Mouse (Mus musculus) heart, embryonic 10.5 days (tissue): ENCODE results near the gene Ubap1. TPM values are rescaled to one million over a fixed set of nuclear protein-coding genes. Genes with fewer than 3 reads are reported as not detected.

Source experiments
- DNase-seq: peaks from one replicate; pipeline ENCODE4 v3.0.0-alpha.2; 2017; ENCODE audit warnings: low spot score
- H3K27ac ChIP-seq: fragments of 300-500 bp; sonication (generic); 2 replicates; pipeline ENCODE4 v1.5.1; 2016; ENCODE audit warnings: mild to moderate bottlenecking
- H3K27me3 ChIP-seq: fragments of 300-500 bp; sonication (generic); 2 replicates; pipeline ENCODE4 v1.6.1; 2016; ENCODE audit warnings: mild to moderate bottlenecking; ENCODE audit not compliant: poor library complexity, insufficient read depth, severe bottlenecking
- H3K36me3 ChIP-seq: fragments of 300-500 bp; sonication (generic); 2 replicates; pipeline ENCODE4 v1.6.1; 2016; ENCODE audit warnings: mild to moderate bottlenecking, moderate library complexity
- H3K4me1 ChIP-seq: fragments of 300-500 bp; sonication (generic); 2 replicates; pipeline ENCODE4 v1.6.1; 2016; ENCODE audit warnings: mild to moderate bottlenecking
- H3K4me3 ChIP-seq: fragments of 300-500 bp; sonication (generic); 2 replicates; pipeline ENCODE4 v1.5.1; 2016; ENCODE audit warnings: mild to moderate bottlenecking, moderate library complexity
- H3K9me3 ChIP-seq: fragments of 300-500 bp; sonication (generic); 2 replicates; pipeline ENCODE4 v1.6.1; 2016; ENCODE audit warnings: mild to moderate bottlenecking, moderate library complexity
- WGBS: fragments of 180-500 bp; shearing (Covaris S2); methylation state at CpG from one replicate; pipeline ENCODE4 v1.1.7; 2016; 5-methylcytosine and 5-hydroxymethylcytosine counted together
- polyA plus RNA-seq: library from polyadenylated mRNA; unstranded; fragments of >200 nt; fragmentation: Nextera tagmentation; extraction: Ambion mirVana; gene quantifications from 2 replicates; pipeline ENCODE4 v1.2.1, GENCODE M21; 2016

The Ubap1 gene
- polyA plus RNA-seq, 1 experiment from 2014 or later = 56.6 TPM

DNA sequence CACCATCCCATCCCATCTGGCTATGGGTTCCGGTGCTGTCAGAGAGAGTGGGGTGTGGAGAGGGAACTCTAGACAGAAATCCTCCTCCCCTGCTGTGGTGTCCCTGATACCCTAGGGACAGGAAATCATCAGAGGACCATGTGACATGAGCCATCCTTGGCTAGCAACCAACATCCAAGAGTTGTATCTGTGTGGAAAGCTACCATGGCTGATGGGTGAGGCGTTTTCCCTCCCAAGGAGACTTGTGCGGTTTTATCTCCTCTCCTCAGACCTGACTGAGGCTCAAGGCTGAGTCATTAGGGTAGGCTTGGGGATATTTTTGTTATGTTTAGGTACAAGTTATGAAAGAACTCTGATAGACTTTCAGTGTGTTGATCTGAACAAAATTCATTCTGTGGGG lies 17.7 kb upstream of the Ubap1 start:
- no peak overlapping the region for H3K4me3 ChIP-seq
- no peak for DNase-seq
- no peaks in the 10 kb centered on the region for H3K9me3 ChIP-seq
- 0 out of 2 replicates have a peak, but pooled peaks cover 3% of the 10 kb centered on the region for H3K4me1 ChIP-seq
- H3K36me3 ChIP-seq = no peaks in the 10 kb centered on the region
- WGBS = 63% methylated on average over 3 of the region's 3 CpGs
- H3K27me3 ChIP-seq = no peaks in the 10 kb centered on the region; the same call in 1 of the 2 replicates
- no peak overlapping the region for H3K27ac ChIP-seq

- H3K4me1 ChIP-seq = 0 out of 2 replicates have a peak, but pooled peaks cover 3% of the 10 kb centered on the region
- H3K9me3 ChIP-seq = no peaks in the 10 kb centered on the region
- no peaks in the 10 kb centered on the region; the same call in 1 of the 2 replicates for H3K27me3 ChIP-seq
- DNase-seq = no peak
- WGBS = 86% methylated on average over 9 of the region's 9 CpGs
- no peak overlapping the region for H3K27ac ChIP-seq
- no peak overlapping the region for H3K4me3 ChIP-seq
- H3K36me3 ChIP-seq = no peaks in the 10 kb centered on the region
Observed at GRCm38 (mm10) chr4:41331698-41332421, 16.9 kb upstream of the Ubap1 start.

GRCm38 (mm10) chr4:41336546-41336945 lies 12.2 kb upstream of the Ubap1 start:
- H3K27ac ChIP-seq = no peak overlapping the region
- no peak for DNase-seq

DNA sequence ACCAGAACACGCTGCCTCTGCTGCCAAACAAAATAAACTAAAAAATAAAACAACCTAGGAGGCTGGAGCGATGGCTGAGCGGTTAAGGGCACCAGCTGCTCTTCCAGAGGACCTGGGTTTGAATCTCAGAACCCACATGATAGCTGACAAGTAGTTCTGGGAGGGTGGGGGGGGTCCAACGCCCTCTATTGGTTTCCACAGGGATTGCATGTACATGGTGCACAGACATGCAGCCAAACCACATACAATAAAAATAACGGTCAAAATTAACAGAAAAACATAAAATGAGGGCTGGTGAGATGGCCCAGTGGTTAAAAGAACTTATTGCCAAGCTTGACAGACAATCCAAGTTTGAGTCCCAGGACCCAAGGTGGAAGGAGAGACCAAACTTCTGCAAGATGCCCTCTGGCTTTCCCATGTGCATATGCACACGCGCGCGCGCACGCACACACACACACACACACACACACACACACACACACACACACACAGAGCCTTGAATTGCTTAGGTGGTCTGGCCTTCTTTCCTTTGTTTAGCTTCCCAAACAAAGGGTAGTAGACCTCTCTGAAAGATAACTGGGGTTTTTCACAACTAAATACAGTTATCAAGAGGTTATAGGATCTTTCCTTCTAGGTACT lies 7.8 kb upstream of the Ubap1 start:
- no peak for DNase-seq
- H3K27me3 ChIP-seq = no peaks in the 10 kb centered on the region
- H3K27ac ChIP-seq = no peak overlapping the region
- no peaks in the 10 kb centered on the region for H3K9me3 ChIP-seq
- H3K36me3 ChIP-seq = no peaks in the 10 kb centered on the region
- H3K4me3 ChIP-seq = no peak overlapping the region
- 77% methylated on average over 11 of the region's 11 CpGs for WGBS
- H3K4me1 ChIP-seq = no peaks in the 10 kb centered on the region

More at GRCm38 (mm10) chr4:41336546-41336945, 12.2 kb upstream of the Ubap1 start:
- Histone ChIP-seq H3K4me3 (no peak overlapping the region), H3K36me3 (no peaks in the 10 kb centered on the region), H3K4me1 (no peaks in the 10 kb centered on the region), H3K27me3 (no peaks in the 10 kb centered on the region; the same call in 1 of the 2 replicates), H3K9me3 (no peaks in the 10 kb centered on the region)

DNA sequence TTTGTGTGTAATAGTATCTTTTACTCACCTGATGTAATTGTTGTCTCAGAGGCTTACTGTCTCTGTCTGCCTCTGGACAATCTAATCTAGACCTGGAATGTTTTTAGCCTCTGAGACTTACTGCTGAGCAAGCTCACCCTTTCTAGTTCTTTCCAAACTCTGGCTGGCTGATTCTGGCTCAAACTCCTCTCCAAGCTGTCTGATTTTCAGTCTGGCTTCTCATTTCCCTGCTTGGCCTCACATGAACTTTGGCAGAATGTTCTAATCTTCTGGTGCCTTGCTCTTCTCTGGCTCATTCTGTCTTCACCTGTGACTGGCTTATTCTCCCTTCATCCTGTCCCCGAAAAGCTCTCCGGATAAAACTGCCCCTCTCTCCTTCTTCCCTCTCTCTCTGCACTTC lies 2.8 kb upstream of the Ubap1 start:
- no peak for DNase-seq
- no peak overlapping the region for H3K27ac ChIP-seq
- no peaks in the 10 kb centered on the region for H3K27me3 ChIP-seq
- 0 out of 2 replicates have a peak, but pooled peaks cover under 1% of the 10 kb centered on the region for H3K36me3 ChIP-seq
- no peak overlapping the region for H3K4me3 ChIP-seq
- no peaks in the 10 kb centered on the region for H3K9me3 ChIP-seq
- peaks cover 9% of the 10 kb centered on the region for H3K4me1 ChIP-seq
- WGBS = 69% methylated on average over 2 of the region's 2 CpGs

DNA sequence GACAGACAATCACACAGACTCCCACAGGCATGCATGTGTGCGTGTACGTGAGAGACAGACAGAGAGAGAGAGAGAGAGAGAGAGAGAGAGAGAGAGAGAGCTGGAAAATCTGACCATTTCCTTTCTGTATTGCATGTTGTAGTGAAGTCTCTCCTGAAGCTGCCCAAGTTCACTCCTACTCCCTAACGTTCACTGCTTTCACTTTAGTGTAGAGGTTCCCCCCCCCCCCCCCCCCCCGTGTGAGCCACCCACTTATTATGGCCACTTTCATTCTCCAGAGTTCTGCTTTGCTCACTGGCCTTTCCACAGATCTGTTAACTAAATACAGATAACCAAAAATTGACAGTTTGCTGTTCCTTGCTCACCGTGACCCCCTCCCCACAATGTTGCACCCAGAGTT lies 957 bp upstream of the Ubap1 start:
- DNase-seq = no peak
- Histone ChIP-seq H3K27ac (peak overlapping the region; percentile 97; the same call in 1 of the 2 replicates), H3K36me3 (peaks cover 13% of the 10 kb centered on the region), H3K4me1 (peaks cover 9% of the 10 kb centered on the region), H3K4me3 (peak overlapping the region; percentile 92), H3K9me3 (no peaks in the 10 kb centered on the region), H3K27me3 (no peaks in the 10 kb centered on the region)
- WGBS = 28% methylated on average over 5 of the region's 5 CpGs

DNA sequence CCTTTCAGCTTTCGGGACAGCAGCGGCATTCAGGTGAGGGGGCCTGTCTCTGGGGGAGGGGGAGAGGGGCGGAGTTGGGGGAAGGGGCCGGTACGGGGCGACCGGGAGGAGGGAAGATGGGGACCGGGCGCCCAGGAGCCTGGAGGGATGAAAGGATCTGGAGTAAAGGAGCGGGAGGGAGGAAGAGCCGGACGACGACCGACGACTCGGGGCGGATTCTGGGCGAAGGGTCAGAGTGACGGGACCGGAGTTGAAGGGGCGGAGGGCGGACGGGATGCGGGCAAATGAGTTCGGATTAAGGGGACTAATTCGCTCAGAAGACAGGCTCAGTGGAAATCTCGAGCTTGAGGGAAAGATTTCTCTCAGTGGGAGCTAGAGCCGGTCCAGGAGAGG lies 399 bp downstream of the Ubap1 start:
- under 1% methylated on average over 28 of the region's 28 CpGs for WGBS
- Histone ChIP-seq H3K4me1 (peaks cover 9% of the 10 kb centered on the region), H3K9me3 (no peaks in the 10 kb centered on the region), H3K36me3 (peaks cover 20% of the 10 kb centered on the region), H3K4me3 (peak overlapping the region; percentile 92), H3K27ac (peak overlapping the region; percentile 97), H3K27me3 (no peaks in the 10 kb centered on the region)
- DNase-seq = no peak

GRCm38 (mm10) chr4:41352758-41353157 lies 4.0 kb downstream of the Ubap1 start:
- no peak for DNase-seq
- H3K27ac ChIP-seq = no peak overlapping the region
- peaks cover 9% of the 10 kb centered on the region for H3K4me1 ChIP-seq
- H3K36me3 ChIP-seq = peaks cover 29% of the 10 kb centered on the region
- H3K9me3 ChIP-seq = no peaks in the 10 kb centered on the region
- H3K27me3 ChIP-seq = no peaks in the 10 kb centered on the region
- no peak overlapping the region for H3K4me3 ChIP-seq
- WGBS = 91% methylated on average over 4 of the region's 4 CpGs

DNA sequence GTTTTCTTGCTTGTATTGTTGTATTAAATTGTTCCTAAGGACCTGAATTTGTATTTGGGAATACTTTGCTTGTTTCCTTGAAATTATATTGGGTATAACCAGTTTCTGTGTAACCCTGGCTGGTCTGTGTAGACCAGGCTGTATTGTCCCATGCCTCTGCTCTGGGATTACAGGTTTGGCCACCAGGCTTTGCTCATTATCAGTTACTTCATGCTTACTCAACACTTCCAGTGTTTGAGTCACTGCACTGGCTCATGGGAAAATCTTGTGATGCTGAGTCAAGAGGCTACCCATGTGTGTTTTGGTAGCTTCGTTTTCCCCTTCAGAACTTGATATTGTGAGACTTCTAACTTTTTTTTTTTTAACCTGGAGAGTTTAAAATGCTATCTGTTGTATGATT lies 4.5 kb downstream of the Ubap1 start:
- Histone ChIP-seq H3K9me3 (no peaks in the 10 kb centered on the region), H3K4me3 (no peak overlapping the region), H3K36me3 (peaks cover 29% of the 10 kb centered on the region), H3K27ac (no peak overlapping the region), H3K4me1 (peaks cover 6% of the 10 kb centered on the region), H3K27me3 (no peaks in the 10 kb centered on the region)
- WGBS = 92% methylated on average over 1 of the region's 1 CpGs
- DNase-seq = no peak

- Histone ChIP-seq H3K9me3 (no peaks in the 10 kb centered on the region), H3K4me3 (no peak overlapping the region), H3K4me1 (no peaks in the 10 kb centered on the region), H3K27me3 (no peaks in the 10 kb centered on the region), H3K27ac (no peak overlapping the region), H3K36me3 (peaks cover 35% of the 10 kb centered on the region)
- no peak for DNase-seq
- 86% methylated on average over 2 of the region's 2 CpGs for WGBS
Observed at GRCm38 (mm10) chr4:41357154-41357553, 8.4 kb downstream of the Ubap1 start.

GRCm38 (mm10) chr4:41358669-41359068 lies 9.9 kb downstream of the Ubap1 start:
- Histone ChIP-seq H3K27me3 (no peaks in the 10 kb centered on the region), H3K36me3 (peaks cover 23% of the 10 kb centered on the region), H3K9me3 (no peaks in the 10 kb centered on the region), H3K27ac (no peak overlapping the region), H3K4me1 (no peaks in the 10 kb centered on the region), H3K4me3 (no peak overlapping the region)
- WGBS = 91% methylated on average over 2 of the region's 2 CpGs
- DNase-seq = no peak

DNA sequence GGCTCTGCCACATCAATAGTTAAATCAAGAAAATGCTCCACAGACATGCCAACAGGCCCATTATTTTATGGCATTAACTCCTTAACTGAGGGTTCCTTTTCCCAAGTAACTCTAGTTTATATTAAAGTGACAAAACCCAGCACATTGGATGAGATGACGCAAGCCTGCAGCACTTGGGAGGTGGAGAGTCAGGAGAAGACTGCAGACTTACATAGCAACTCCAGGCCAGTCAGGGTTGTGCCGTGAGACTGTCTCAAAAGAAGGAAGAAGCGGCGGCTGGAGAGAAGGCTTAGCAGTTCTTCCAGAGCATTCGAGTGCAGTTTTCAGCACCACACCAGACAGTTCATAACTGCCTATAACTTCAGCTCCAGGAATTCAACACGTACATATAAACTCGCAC lies 10.6 kb downstream of the Ubap1 start:
- DNase-seq = no peak
- H3K4me1 ChIP-seq = no peaks in the 10 kb centered on the region
- no peaks in the 10 kb centered on the region for H3K9me3 ChIP-seq
- no peak overlapping the region for H3K4me3 ChIP-seq
- H3K27me3 ChIP-seq = no peaks in the 10 kb centered on the region
- H3K27ac ChIP-seq = no peak overlapping the region
- WGBS = 94% methylated on average over 7 of the region's 7 CpGs
- peaks cover 23% of the 10 kb centered on the region for H3K36me3 ChIP-seq

DNA sequence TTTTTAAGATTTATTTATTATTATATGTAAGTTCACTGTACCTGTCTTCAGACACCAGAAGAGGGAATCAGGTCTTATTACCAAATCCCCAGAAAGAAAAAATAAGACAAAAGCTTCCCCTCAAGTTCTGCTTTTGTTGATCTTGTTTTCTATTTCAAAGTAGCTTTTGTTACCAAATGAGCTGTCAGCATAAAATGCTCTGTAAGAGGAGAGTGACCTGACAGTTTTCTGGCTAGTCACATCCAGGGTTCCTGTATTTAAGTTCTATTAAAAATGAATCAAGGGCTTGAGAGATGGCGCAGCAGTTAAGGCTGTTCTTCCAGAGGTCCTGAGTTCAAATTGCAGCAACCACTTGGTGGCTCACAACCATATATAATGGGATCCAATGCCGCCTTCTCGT lies 12.3 kb downstream of the Ubap1 start:
- no peak for DNase-seq
- Histone ChIP-seq H3K9me3 (no peaks in the 10 kb centered on the region), H3K36me3 (peaks cover 14% of the 10 kb centered on the region; the same call in 1 of the 2 replicates), H3K4me1 (no peaks in the 10 kb centered on the region), H3K4me3 (no peak overlapping the region), H3K27ac (no peak overlapping the region), H3K27me3 (no peaks in the 10 kb centered on the region)
- WGBS = 96% methylated on average over 3 of the region's 3 CpGs
